Mouse (Mus musculus): Measurements from ENCODE around the gene Polr2l.

Gene Polr2l

GRCm38 (mm10) chr7:141432186-141432611 lies 42.7 kb downstream of the Polr2l start:
- no peak for DNase-seq (ENCODE audit: low spot score)

DNA sequence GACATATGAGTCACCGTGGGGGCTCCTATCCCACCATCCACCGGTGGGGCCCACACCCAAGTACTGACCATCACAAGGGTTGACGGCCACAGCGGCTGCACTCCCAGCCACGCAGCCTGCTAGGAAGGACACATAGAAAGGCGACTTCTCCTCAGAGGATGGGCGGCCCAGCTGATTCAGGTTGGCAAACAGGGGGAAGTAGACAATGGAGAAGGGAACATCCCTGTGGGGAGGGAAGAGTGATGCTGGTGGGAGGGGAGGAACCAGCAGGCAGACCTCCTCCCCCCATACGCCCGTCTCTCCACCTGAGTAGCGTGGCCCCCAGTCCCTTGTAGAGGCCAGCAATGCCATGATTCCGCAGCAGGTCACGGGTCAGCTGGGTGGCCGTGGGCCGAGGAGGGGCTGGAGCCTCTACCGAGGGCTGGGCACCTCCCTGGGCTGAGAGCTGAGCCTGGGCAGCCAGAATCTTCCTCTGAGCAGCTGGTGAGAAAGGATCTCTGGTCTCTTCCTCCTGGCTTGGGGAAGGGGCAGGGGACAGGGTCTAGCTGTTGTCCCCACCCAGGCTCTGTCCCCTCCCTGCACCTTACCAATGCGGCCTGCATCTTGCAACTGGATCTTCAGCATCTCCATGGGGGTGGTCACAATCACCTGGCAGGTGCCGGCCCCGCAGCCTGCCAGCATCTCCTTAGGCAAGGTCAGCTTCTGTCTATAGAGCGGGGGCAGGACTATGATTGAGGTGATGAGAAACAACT lies 43.3 kb downstream of the Polr2l start:
- no peak for DNase-seq (ENCODE audit: low spot score)

DNA sequence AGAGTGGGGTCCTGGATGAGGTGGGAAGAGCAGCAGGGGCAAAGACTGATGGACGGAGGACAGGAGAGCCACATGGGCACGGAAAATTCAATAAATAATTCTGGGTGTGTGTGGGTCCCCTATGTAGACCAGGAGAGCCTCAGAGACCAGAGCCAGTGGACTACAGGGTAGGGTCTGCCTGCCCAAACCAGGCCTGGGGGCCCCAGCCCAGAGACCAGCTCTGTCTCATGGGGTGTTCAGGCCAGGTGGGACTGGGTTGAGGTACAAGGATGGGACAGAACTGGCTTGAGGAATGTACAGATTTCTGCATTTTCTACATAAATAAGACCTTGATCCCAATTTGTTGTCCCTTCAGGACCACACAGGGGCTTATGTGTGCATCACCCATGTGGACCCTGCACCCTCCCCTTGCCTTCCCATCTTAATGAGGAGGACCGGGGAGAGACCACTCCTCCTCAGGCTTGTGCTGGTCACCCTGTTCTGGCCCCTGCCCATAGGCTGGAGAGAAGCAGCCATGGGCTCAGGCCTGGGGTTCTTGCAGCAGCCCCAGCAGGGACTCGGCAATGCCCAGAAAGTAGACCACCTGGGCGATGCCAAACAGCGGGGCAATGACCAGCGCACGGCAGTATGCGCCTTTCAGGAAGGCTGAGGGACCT lies 44.2 kb downstream of the Polr2l start:
- DNase-seq (ENCODE audit: low spot score): no peak

DNA sequence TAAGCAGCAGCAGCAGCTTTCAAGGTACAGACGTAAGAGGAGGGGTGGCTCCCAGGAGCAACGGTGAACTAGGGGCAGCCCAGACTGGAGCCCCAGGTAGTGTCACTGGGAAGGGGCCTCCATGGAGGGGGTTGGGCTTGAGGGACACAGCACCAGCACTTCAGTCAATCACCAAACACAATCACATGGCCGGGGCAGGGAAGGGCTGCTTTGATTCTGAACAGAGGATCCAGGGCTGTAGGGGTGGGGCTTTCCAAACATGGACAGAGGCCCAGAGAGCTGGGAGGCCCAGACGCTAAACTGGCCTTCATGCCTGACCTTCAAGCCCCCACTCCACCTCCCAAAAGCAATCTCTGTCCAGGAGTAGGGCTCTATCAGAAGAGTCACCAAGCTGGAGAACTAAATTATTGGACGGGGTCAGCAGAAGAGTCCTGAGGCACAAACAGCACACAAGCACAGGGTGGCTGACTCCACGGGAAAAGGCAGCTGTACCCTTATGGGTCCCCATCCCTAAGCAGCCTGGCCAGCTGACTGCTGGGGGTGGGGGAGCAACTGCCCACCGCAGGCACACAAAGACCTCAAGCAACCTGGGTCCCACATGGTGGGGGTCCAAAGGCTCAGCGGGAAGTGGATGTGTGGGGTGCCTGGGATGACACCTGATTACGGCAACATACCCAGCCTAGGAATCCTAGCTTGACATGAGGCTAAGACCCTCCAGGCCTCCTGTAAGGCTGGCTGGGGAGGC lies 44.9 kb downstream of the Polr2l start:
- no peak for DNase-seq (ENCODE audit: low spot score)

DNA sequence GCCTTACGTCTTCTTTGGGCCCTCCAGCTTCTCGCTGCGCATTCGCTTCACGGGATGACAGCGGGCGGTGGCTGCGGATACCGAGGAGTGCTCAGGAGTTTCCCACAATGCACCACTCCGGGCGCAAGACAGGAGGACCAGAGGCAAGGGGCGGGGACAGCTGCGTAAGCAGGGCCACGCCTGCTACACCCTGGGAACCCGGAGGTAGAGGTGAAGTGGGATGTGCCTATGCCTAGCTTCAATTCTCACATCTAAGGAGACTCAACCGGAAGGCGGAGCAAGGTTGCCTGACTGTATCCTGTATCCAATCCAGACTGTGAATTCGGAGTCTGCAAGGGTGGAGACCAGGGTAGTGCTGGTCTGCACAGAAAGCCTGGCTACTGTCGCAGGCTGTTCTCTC lies 45.6 kb downstream of the Polr2l start, which contains the start of gene Cend1:
Cend1 (minus strand) TSS at position 182 of the 400 bp plus-strand sequence.
- DNase-seq (ENCODE audit: low spot score): no peak

- no peak for DNase-seq (ENCODE audit: low spot score)
Observed at GRCm38 (mm10) chr7:141428701-141429100, 46.2 kb downstream of the Polr2l start.

DNA sequence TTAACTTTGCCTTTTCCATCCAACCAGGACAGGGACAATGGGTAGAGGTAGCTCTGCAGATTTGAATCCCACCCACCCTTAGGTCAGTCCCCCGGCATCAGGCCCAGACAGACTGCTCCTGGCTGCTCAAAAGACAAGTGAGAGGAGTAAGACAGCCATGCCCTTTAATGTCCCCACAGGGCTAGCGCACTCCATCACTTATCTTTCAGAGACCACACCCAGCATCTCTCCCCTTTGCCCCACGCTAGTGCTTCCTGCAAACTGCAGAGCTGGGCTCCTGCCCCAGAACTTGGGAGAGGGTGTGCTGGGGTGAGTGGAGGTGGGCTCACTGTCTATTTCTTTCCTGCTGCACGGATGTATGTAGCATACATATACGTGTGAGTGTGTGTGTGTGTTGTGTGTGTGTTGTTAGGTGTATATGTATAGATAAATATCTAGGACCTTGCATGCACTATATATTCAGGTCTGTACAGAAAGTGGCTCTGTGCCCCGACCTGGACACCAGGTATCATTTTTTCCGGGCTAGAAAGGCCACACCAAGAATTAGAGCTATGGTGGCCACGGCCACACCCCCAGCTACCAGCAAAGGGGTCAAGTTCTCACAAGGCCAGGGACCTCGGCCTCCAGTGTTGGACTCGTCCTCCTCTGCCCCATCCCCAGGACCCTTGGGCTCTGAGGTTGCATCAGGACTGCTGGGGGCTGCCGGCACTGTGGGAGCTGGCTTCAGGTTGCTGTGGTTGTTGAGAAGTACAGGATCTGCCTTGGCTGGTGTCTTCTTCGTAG lies 47.8 kb downstream of the Polr2l start:
- DNase-seq (ENCODE audit: low spot score): no peak

- no peak for DNase-seq (ENCODE audit: low spot score)
Observed at GRCm38 (mm10) chr7:141423811-141424210, 51.1 kb downstream of the Polr2l start.

Measured in adipocyte (in vitro differentiated cells).